Mouse (Mus musculus) G1E (cell line): ENCODE measurements around the gene Cfap157. TPM values are rescaled to one million over a fixed set of nuclear protein-coding genes. Genes with fewer than 3 reads are reported as not detected.

Experiments used
- ATAC-seq: 2 replicates; pipeline ENCODE4 v1.8.0; 2016; ENCODE audit warnings: mild to moderate bottlenecking; ENCODE audit not compliant: insufficient number of reproducible peaks, poor library complexity, low FRiP score, severe bottlenecking; ENCODE audit errors: extremely low read depth
- DNase-seq: peaks from one replicate; pipeline ENCODE4 v3.0.0; 2012; ENCODE audit warnings: low spot score
- H3K27me3 ChIP-seq: 2 replicates; pipeline ENCODE4 v1.6.1; 2012; ENCODE audit warnings: mild to moderate bottlenecking, low read length, inconsistent platforms; ENCODE audit not compliant: insufficient read depth
- H3K36me3 ChIP-seq: replicated peaks from 2 replicates; pipeline ENCODE3; 2012; ENCODE audit warnings: mild to moderate bottlenecking, inconsistent platforms
- H3K4me1 ChIP-seq: 2 replicates; pipeline ENCODE4 v1.6.1; 2012; ENCODE audit warnings: low read depth, low read length, inconsistent platforms, mixed read lengths; ENCODE audit not compliant: insufficient read depth
- H3K4me3 ChIP-seq: 2 replicates; pipeline ENCODE4 v1.5.1; 2012; ENCODE audit warnings: low read depth, mild to moderate bottlenecking, inconsistent platforms, low read length, moderate library complexity, mixed read lengths
- H3K9me3 ChIP-seq: replicated peaks from 2 replicates; pipeline ENCODE4 v1.6.1; 2012; ENCODE audit warnings: inconsistent platforms
- CTCF ChIP-seq: IDR thresholded peaks from 2 replicates; pipeline ENCODE4 v1.5.1; 2012; ENCODE audit warnings: low read depth, low read length, inconsistent platforms, mixed read lengths
- GATA1 ChIP-seq: IDR thresholded peaks from 2 replicates; pipeline ENCODE4 v1.6.1; 2012; ENCODE audit warnings: borderline replicate concordance, low read length, inconsistent platforms, mixed read lengths
- GATA2 ChIP-seq: IDR thresholded peaks from 2 replicates; pipeline ENCODE4 v1.6.1; 2012; ENCODE audit warnings: low read depth, low read length, inconsistent platforms, borderline replicate concordance
- POLR2AphosphoS5 ChIP-seq: IDR thresholded peaks from 2 replicates; pipeline ENCODE4 v1.6.1; 2012; ENCODE audit warnings: low read depth, low read length, inconsistent platforms; ENCODE audit not compliant: insufficient replicate concordance
- TAL1 ChIP-seq: conservative IDR thresholded peaks from 2 replicates; pipeline ENCODE4 v1.6.1; 2012; ENCODE audit warnings: low read depth, low read length, inconsistent platforms, mixed read lengths
- polyA plus RNA-seq: library from polyadenylated mRNA; stranded (reverse); fragments of >175 nt; gene quantifications from 2 replicates; pipeline ENCODE4 v1.2.3, GENCODE M21; 2012
- total RNA-seq, 2 experiments: library from RNA; stranded (forward) in 1 of 2; stranded (reverse) in 1 of 2; fragments of 200-1000 nt in 1 of 2; fragments of >200 nt in 1 of 2; fragmentation: Nextera tagmentation in 1 of 2; gene quantifications; 2 replicates each; pipeline ENCODE4 v1.2.3; 2014 to 2017

The Cfap157 gene
- total and polyA plus RNA-seq, 3 experiments: 0.11 TPM; not detected in 2

DNA sequence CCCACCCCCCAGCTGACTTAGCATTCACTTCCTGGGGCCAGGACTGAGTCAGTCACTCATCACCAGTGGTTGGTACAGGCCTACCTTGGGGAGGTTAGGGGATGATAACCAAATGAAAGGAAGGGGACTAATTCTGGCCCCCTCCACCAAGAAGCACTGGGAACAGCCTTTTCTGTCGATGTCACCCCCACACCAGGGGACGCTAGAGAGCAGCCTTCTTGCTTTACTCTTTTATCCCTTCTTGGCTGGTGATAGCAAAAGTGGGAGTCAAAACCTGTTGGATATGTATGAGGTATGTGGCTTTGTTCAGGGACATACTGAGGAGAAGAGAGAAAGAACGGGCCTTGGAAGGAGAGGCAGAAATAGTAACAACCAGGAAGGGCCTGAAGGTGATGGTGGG lies 20.9 kb downstream of the Cfap157 start:
- TF ChIP-seq CTCF (peak; percentile 78), GATA2 (no peak)
- no peaks in the 10 kb centered on the region for H3K9me3 ChIP-seq
- H3K4me1 ChIP-seq: peaks cover 4% of the 10 kb centered on the region; the same call in 1 of the 2 replicates
- H3K4me3 ChIP-seq: no peak overlapping the region
- ATAC-seq: no peak
- peaks cover 19% of the 10 kb centered on the region for H3K27me3 ChIP-seq
- DNase-seq: no peak
- peaks cover 50% of the 10 kb centered on the region for H3K36me3 ChIP-seq

DNA sequence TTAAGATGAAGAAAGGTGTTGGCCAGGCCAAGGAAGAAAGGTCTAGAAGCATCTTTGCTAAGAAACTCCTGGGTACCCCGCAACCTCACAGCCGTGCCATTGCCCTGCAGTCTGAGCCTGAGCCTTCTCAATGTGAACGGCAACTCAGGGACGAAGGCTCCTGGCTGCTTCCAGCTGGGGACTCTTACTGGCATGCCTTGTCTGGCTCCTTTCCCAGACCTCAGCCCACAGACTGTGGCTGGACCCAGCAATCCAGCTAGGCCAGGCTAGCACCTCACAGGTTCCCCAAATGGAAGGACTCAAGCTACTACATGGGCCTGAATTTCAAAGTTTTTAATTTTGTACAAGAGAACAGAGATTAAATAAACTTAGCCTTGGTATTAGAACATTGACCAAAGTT lies 22.4 kb downstream of the Cfap157 start:
- Histone ChIP-seq H3K4me3 (no peak overlapping the region), H3K9me3 (no peaks in the 10 kb centered on the region), H3K4me1 (peaks cover 9% of the 10 kb centered on the region), H3K27me3 (peaks cover 11% of the 10 kb centered on the region), H3K36me3 (peaks cover 51% of the 10 kb centered on the region)
- no peak for ATAC-seq
- TF ChIP-seq GATA2 (no peak), POLR2AphosphoS5 (no peak), GATA1 (no peak), CTCF (no peak), TAL1 (no peak)
- no peak for DNase-seq

GRCm38 (mm10) chr2:32761361-32761760 lies 22.9 kb downstream of the Cfap157 start:
- Histone ChIP-seq H3K4me3 (peak overlapping the region; percentile 4; the same call in 1 of the 2 replicates), H3K9me3 (no peaks in the 10 kb centered on the region), H3K36me3 (peaks cover 51% of the 10 kb centered on the region)

DNA sequence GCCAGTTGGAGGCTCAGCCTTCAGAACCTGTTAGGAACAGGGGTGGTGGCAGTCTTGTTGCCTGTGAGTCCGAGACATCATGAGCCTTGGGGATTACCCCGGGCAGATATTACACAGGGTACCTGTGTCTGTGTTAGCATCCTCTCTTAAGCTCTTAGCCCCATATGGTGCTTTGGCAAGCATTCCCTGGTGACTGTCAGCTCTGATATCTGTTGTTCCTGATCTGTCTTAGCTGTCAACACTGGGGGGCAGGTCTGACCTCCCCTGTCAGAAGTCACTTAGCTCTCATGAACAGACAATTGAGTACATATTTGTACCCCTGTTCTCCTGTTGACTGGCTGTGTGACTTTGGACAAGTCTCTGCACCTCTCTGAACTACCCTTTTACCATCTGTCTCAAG lies 25.2 kb downstream of the Cfap157 start:
- peaks cover 51% of the 10 kb centered on the region for H3K36me3 ChIP-seq
- no peak overlapping the region for H3K4me3 ChIP-seq
- H3K9me3 ChIP-seq: no peaks in the 10 kb centered on the region
- TF ChIP-seq POLR2AphosphoS5 (no peak), GATA2 (no peak), TAL1 (no peak), CTCF (no peak), GATA1 (no peak)
- DNase-seq (no peak), ATAC-seq (no peak)
- peaks cover 12% of the 10 kb centered on the region for H3K4me1 ChIP-seq
- H3K27me3 ChIP-seq: peaks cover 10% of the 10 kb centered on the region; the same call in 1 of the 2 replicates

More at GRCm38 (mm10) chr2:32761361-32761760, 22.9 kb downstream of the Cfap157 start:
- Histone ChIP-seq H3K4me1 (peaks cover 12% of the 10 kb centered on the region), H3K27me3 (peaks cover 9% of the 10 kb centered on the region)
- no peak for TF ChIP-seq GATA2
- no peak for TF ChIP-seq POLR2AphosphoS5
- no peak for TF ChIP-seq TAL1
- no peak for TF ChIP-seq CTCF
- no peak for TF ChIP-seq GATA1
- ATAC-seq: no peak
- DNase-seq: no peak

DNA sequence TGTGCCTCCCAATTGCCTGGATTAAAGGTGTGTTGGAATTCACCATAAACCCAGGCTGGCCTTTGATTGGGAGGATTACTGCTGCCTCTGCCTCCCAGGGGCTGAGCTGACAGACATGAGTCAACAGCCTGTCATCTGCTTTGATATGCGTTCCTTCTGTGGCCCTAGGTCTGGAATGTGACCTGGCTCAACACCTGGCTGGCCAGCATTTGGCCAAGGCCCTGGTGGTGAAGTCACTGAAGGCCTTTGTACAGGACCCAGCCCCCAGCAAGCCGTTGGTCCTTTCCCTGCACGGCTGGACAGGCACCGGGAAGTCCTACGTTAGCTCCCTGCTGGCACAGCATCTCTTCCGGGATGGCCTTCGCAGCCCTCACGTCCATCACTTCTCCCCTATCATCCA lies 25.7 kb downstream of the Cfap157 start:
- no peak for ATAC-seq

GRCm38 (mm10) chr2:32757056-32757845 lies 27.0 kb downstream of the Cfap157 start, which contains the start of gene Tor2a:
Tor2a (plus strand) TSS chr2:32757234.
- peak within 1 kb of the TSS; percentile 79 for H3K4me3 ChIP-seq
- TF ChIP-seq TAL1 (no peak), CTCF (peak; percentile 71), POLR2AphosphoS5 (no peak)
- DNase-seq: peak; percentile 91
- no peaks in the 10 kb centered on the region for H3K9me3 ChIP-seq
- H3K27me3 ChIP-seq: peaks cover 21% of the 10 kb centered on the region
- H3K4me1 ChIP-seq: peaks cover 12% of the 10 kb centered on the region
- ATAC-seq: peak; percentile 96
- peaks cover 40% of the 10 kb centered on the region for H3K36me3 ChIP-seq

More for the DNA sequence above, 25.7 kb downstream of the Cfap157 start:
- DNase-seq: no peak
- no peaks in the 10 kb centered on the region for H3K9me3 ChIP-seq
- no peak for TF ChIP-seq POLR2AphosphoS5
- TF ChIP-seq GATA1: no peak
- no peak for TF ChIP-seq TAL1
- no peak for TF ChIP-seq GATA2
- TF ChIP-seq CTCF: no peak
- H3K4me1 ChIP-seq: peaks cover 12% of the 10 kb centered on the region
- no peak overlapping the region for H3K4me3 ChIP-seq
- H3K36me3 ChIP-seq: peaks cover 51% of the 10 kb centered on the region
- H3K27me3 ChIP-seq: peaks cover 11% of the 10 kb centered on the region; the same call in 1 of the 2 replicates

DNA sequence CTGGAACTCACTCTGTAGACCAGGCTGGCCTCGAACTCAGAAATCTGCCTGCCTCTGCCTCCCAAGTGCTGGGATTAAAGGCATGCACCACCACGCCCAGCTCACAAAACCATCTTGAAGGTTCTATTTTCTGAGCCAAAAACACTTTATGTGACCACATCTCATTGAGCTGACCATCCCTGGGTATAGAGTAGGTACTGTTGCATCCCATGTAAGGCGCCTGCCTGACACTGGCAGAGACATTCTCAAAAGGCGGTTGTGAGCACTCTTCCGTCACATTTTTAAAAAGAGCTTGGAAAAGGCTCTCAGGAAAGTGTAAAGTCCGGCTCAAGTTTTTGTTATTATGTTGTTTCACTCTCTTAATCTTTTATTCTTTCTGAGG lies 27.6 kb downstream of the Cfap157 start:
- Histone ChIP-seq H3K9me3 (no peaks in the 10 kb centered on the region), H3K27me3 (peaks cover 22% of the 10 kb centered on the region), H3K4me1 (peaks cover 12% of the 10 kb centered on the region), H3K4me3 (no peak overlapping the region; the same call in 1 of the 2 replicates), H3K36me3 (peaks cover 34% of the 10 kb centered on the region)
- no peak for DNase-seq
- TF ChIP-seq GATA2: no peak
- ATAC-seq: no peak
